Mouse (Mus musculus) MEL (cell line): Measurements from ENCODE around the gene Slc39a11. TPM values are rescaled to one million over a fixed set of nuclear protein-coding genes. Genes with fewer than 3 reads are reported as not detected.

ENCODE experiments used
- DNase-seq: peaks from one replicate; pipeline ENCODE4 v3.0.0; 2011; ENCODE audit warnings: low read depth, low spot score
- H3K27ac ChIP-seq: 2 replicates; pipeline ENCODE4 v1.5.1; 2012; ENCODE audit warnings: low read depth, mild to moderate bottlenecking, control low read depth, low read length, moderate library complexity; ENCODE audit not compliant: control insufficient read depth
- H3K27me3 ChIP-seq, 2 experiments: fragments of 150-350 bp in 1 of 2; sonication (generic) in 1 of 2; 2 replicates each; pipeline ENCODE4 v1.6.1; 2012; ENCODE audit warnings: low read length in 2 of 2, mild to moderate bottlenecking in 2 of 2, improper control_type of control experiment in 1 of 2, moderate library complexity in 1 of 2; ENCODE audit not compliant: insufficient read depth in 2 of 2, control insufficient read depth in 1 of 2
- H3K36me3 ChIP-seq, 2 experiments: 2 replicates each; pipeline ENCODE4 v1.6.1; 2012 to 2014; ENCODE audit warnings: low read length in 2 of 2, improper control_type of control experiment in 1 of 2, inconsistent platforms in 1 of 2, mild to moderate bottlenecking in 1 of 2; ENCODE audit not compliant: insufficient read depth in 2 of 2, control insufficient read depth in 1 of 2
- H3K4me1 ChIP-seq, 2 experiments: fragments of 150-350 bp in 1 of 2; sonication (generic) in 1 of 2; 2 replicates each; pipeline ENCODE4 v1.6.1; 2012; ENCODE audit warnings: low read length in 2 of 2, improper control_type of control experiment in 1 of 2, mild to moderate bottlenecking in 1 of 2; ENCODE audit not compliant: insufficient read depth in 2 of 2, control insufficient read depth in 1 of 2
- H3K4me3 ChIP-seq, 2 experiments: fragments of 150-350 bp in 1 of 2; sonication (generic) in 1 of 2; 2 replicates each; pipeline ENCODE4 v1.5.1; 2012; ENCODE audit warnings: low read depth in 2 of 2, low read length in 2 of 2, mild to moderate bottlenecking in 2 of 2, moderate library complexity in 2 of 2, control low read depth in 1 of 2, improper control_type of control experiment in 1 of 2; ENCODE audit not compliant: control insufficient read depth in 1 of 2, insufficient read depth in 1 of 2
- H3K79me2 ChIP-seq: 2 replicates; pipeline ENCODE4 v1.6.1; 2012; ENCODE audit warnings: mild to moderate bottlenecking, low read length, moderate library complexity; ENCODE audit not compliant: control insufficient read depth, poor library complexity, insufficient read depth
- H3K9ac ChIP-seq: 2 replicates; pipeline ENCODE4 v1.6.1; 2012; ENCODE audit warnings: low read depth, mild to moderate bottlenecking, control low read depth, low read length, moderate library complexity; ENCODE audit not compliant: control insufficient read depth, poor library complexity, severe bottlenecking
- H3K9me3 ChIP-seq: fragments of 150-350 bp; sonication (generic); replicated peaks from 2 replicates; pipeline ENCODE4 v1.6.1; 2012; ENCODE audit warnings: mild to moderate bottlenecking, low read length, improper control_type of control experiment, moderate library complexity; ENCODE audit not compliant: insufficient read depth
- BHLHE40 ChIP-seq: IDR thresholded peaks from 2 replicates; pipeline ENCODE4 v1.6.1; 2012; ENCODE audit warnings: low read depth, mild to moderate bottlenecking, inconsistent platforms, low read length, improper control_type of control experiment, borderline replicate concordance
- CHD2 ChIP-seq: IDR thresholded peaks from 2 replicates; pipeline ENCODE4 v1.6.1; 2011; ENCODE audit warnings: low read length, improper control_type of control experiment
- CTCF ChIP-seq, 3 experiments: IDR thresholded peaks in 2 of 3; conservative IDR thresholded peaks in 1 of 3; 2 replicates each; pipeline ENCODE4 v1.5.1; 2011 to 2012; ENCODE audit warnings: low read length in 3 of 3, low read depth in 2 of 3, mild to moderate bottlenecking in 2 of 3, improper control_type of control experiment in 1 of 3, inconsistent platforms in 1 of 3, mixed read lengths in 1 of 3, moderate library complexity in 1 of 3; ENCODE audit not compliant: control insufficient read depth in 1 of 3, insufficient read depth in 1 of 3, poor library complexity in 1 of 3, severe bottlenecking in 1 of 3
- EP300 ChIP-seq, 2 experiments: IDR thresholded peaks; 2 replicates each; pipeline ENCODE4 v1.6.1; 2011; ENCODE audit warnings: improper control_type of control experiment in 2 of 2, low read length in 2 of 2, low read depth in 1 of 2, mild to moderate bottlenecking in 1 of 2
- GABPA ChIP-seq: IDR thresholded peaks from 2 replicates; pipeline ENCODE4 v1.6.1; 2012; ENCODE audit warnings: low read depth, mild to moderate bottlenecking, inconsistent platforms, low read length, improper control_type of control experiment, moderate library complexity
- GATA1 ChIP-seq: IDR thresholded peaks from 2 replicates; pipeline ENCODE4 v1.6.1; 2011; ENCODE audit warnings: low read depth, low read length, improper control_type of control experiment
- HCFC1 ChIP-seq: IDR thresholded peaks from 2 replicates; pipeline ENCODE4 v1.6.1; 2012; ENCODE audit warnings: low read depth, mild to moderate bottlenecking, inconsistent platforms, low read length, improper control_type of control experiment, moderate library complexity
- MAFK ChIP-seq: IDR thresholded peaks from 2 replicates; pipeline ENCODE4 v1.6.1; 2011; ENCODE audit warnings: low read depth, mild to moderate bottlenecking, low read length, improper control_type of control experiment, borderline replicate concordance
- MAX ChIP-seq: IDR thresholded peaks from 2 replicates; pipeline ENCODE4 v1.6.1; 2011; ENCODE audit warnings: low read length, improper control_type of control experiment
- NRF1 ChIP-seq: IDR thresholded peaks from 2 replicates; pipeline ENCODE4 v1.6.1; 2014; ENCODE audit warnings: low read depth, mild to moderate bottlenecking, inconsistent platforms, low read length, improper control_type of control experiment, moderate library complexity; ENCODE audit not compliant: poor library complexity, insufficient read depth, severe bottlenecking
- POLR2AphosphoS2 ChIP-seq: IDR thresholded peaks from 2 replicates; pipeline ENCODE4 v1.6.1; 2011; ENCODE audit warnings: low read length, improper control_type of control experiment
- SMC3 ChIP-seq: IDR thresholded peaks from 2 replicates; pipeline ENCODE4 v1.6.1; 2011; ENCODE audit warnings: low read depth, low read length, improper control_type of control experiment
- TAL1 ChIP-seq: IDR thresholded peaks from 2 replicates; pipeline ENCODE4 v1.6.1; 2012; ENCODE audit warnings: mild to moderate bottlenecking, inconsistent platforms, low read length, moderate library complexity, mixed read lengths
- TCF12 ChIP-seq: IDR thresholded peaks from 2 replicates; pipeline ENCODE4 v1.6.1; 2014; ENCODE audit warnings: low read depth, mild to moderate bottlenecking, inconsistent platforms, low read length, improper control_type of control experiment, moderate library complexity
- UBTF ChIP-seq: IDR thresholded peaks from 2 replicates; pipeline ENCODE4 v1.6.1; 2012; ENCODE audit warnings: low read depth, mild to moderate bottlenecking, inconsistent platforms, low read length, improper control_type of control experiment, moderate library complexity, borderline replicate concordance; ENCODE audit not compliant: insufficient read depth
- USF1 ChIP-seq: IDR thresholded peaks from 2 replicates; pipeline ENCODE4 v1.6.1; 2014; ENCODE audit warnings: low read depth, mild to moderate bottlenecking, inconsistent platforms, low read length, improper control_type of control experiment, moderate library complexity
- ZC3H11A ChIP-seq: IDR thresholded peaks from 2 replicates; pipeline ENCODE4 v1.6.1; 2012; ENCODE audit warnings: low read depth, mild to moderate bottlenecking, inconsistent platforms, low read length, improper control_type of control experiment
- ZMIZ1 ChIP-seq: IDR thresholded peaks from 2 replicates; pipeline ENCODE4 v1.6.1; 2012; ENCODE audit warnings: low read depth, mild to moderate bottlenecking, inconsistent platforms, low read length, improper control_type of control experiment, moderate library complexity
- polyA plus RNA-seq, 2 experiments: library from polyadenylated mRNA; stranded (reverse) in 1 of 2; unstranded in 1 of 2; fragments of >175 nt in 1 of 2; fragments of >200 nt in 1 of 2; gene quantifications; 2 replicates each; pipeline versions ENCODE4 v1.2.1 to v1.2.4; 2012; ENCODE audit warnings: low replicate concordance in 2 of 2, low read depth in 1 of 2; ENCODE audit not compliant: insufficient read length in 2 of 2, insufficient read depth in 1 of 2, missing spikeins in 1 of 2
- total RNA-seq: library from RNA; depleted of rRNA; stranded (reverse); fragments of 300-350 nt; gene quantifications from 2 replicates; pipeline ENCODE4 v1.2.3, GENCODE M21; 2012

Slc39a11 gene
- total and polyA plus RNA-seq, 3 experiments = 34.2 to 45.6 TPM; not detected in 1

DNA sequence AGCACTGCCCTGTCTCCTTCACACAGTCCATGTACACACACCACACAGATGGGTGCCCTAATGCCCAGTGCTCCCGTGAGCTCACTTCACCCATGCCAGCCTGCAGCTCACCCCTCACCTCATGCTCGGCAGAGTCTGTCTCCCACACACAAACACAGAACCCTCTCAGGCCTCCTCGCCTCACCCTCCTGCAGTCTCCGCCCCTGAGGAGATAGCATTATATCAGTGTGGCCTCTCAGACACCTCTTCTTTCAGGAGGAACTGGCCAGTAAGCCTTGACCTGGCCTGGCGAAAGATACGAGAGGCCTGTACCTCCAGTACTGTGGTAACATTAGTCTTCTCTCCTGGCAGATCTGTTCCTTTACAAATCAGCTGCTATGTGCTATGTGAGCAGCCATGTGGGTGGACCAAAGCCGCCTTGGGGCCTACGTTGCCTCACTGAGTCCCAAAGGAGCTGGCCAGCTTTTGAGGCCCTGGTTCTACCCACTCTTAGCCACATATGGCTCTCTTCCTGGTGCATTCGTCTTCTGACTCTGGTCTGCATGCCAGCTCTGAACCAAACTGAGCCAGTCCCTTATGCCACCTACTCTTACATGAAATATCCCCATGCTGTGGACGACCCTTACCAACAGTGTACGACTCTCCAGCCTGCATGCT, 138.8 kb downstream of the Slc39a11 start:
- TF ChIP-seq BHLHE40 (no peak), NRF1 (no peak), GABPA (no peak), TCF12 (no peak), CTCF (IDR thresholded peaks at IDR 0.05 in 2 of 3, conservative IDR thresholded peaks at IDR 0.05 in 1 of 3; ENCODE audit: control insufficient read depth in 1 of 3, insufficient read depth in 1 of 3, low read depth in 2 of 3, low read length in 3 of 3, poor library complexity in 1 of 3, severe bottlenecking in 1 of 3) (no peak), UBTF (no peak), MAX (no peak), USF1 (no peak), ZC3H11A (no peak), CHD2 (no peak), MAFK (no peak)
- no peaks in the 10 kb centered on the region for H3K79me2 ChIP-seq
- 0 out of 4 replicates have a peak, but pooled peaks cover 0 to 6% of the 10 kb centered on the region in 2 experiments for H3K4me1 ChIP-seq
- DNase-seq = no peak
- H3K27me3 ChIP-seq = no peaks in the 10 kb centered on the region
- H3K36me3 ChIP-seq = no peaks in the 10 kb centered on the region
- no peak overlapping the region for H3K9ac ChIP-seq
- no peaks in the 10 kb centered on the region for H3K9me3 ChIP-seq
- H3K27ac ChIP-seq = no peak overlapping the region
- no peak overlapping the region for H3K4me3 ChIP-seq

DNA sequence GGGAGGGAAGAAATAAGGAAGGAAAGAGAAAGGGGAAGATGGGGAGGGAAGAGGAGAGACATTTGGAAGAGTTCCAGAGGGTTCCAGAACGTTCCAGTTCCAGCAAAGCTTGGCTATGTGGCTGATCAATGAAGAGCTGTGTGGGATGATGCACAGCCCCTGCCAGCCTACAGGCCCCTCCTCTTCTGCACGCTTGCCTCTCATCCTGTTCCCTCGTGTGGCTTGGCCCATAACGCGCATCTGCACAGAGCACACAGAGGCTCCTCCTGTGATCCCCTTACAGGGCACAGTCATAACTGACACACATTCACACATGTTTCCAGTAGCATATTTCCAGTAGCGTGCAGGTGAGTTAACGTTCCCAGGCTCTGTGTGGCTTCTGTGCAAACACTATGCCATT, 139.6 kb downstream of the Slc39a11 start:
- H3K9ac ChIP-seq = no peak overlapping the region
- H3K9me3 ChIP-seq = no peaks in the 10 kb centered on the region
- peaks cover 0 to 12% of the 10 kb centered on the region in 2 experiments; a peak in 2 of 4 replicates for H3K4me1 ChIP-seq
- no peak overlapping the region for H3K4me3 ChIP-seq
- no peaks in the 10 kb centered on the region for H3K36me3 ChIP-seq
- no peak overlapping the region for H3K27ac ChIP-seq
- TF ChIP-seq ZC3H11A (no peak), EP300 (IDR thresholded peaks at IDR 0.05; ENCODE audit: low read depth in 1 of 2, low read length in 2 of 2) (no peak), POLR2AphosphoS2 (no peak), HCFC1 (no peak), SMC3 (no peak), MAFK (no peak), GATA1 (no peak), ZMIZ1 (no peak), CTCF (IDR thresholded peaks at IDR 0.05 in 2 of 3, conservative IDR thresholded peaks at IDR 0.05 in 1 of 3; ENCODE audit: control insufficient read depth in 1 of 3, insufficient read depth in 1 of 3, low read depth in 2 of 3, low read length in 3 of 3, poor library complexity in 1 of 3, severe bottlenecking in 1 of 3) (no peak), TAL1 (no peak), CHD2 (no peak)
- DNase-seq = no peak
- no peaks in the 10 kb centered on the region for H3K27me3 ChIP-seq
- H3K79me2 ChIP-seq = no peaks in the 10 kb centered on the region
